Mouse (Mus musculus) liver, embryonic 14.5 days (tissue): ENCODE results near the gene Olfr263.

Source experiments
- CTCF ChIP-seq: IDR thresholded peaks from 2 replicates; pipeline ENCODE4 v1.5.1; 2016; ENCODE audit warnings: antibody characterized with exemption, low read depth, control low read depth
- EP300 ChIP-seq: IDR thresholded peaks from 2 replicates; pipeline ENCODE4 v1.6.1; 2016; ENCODE audit warnings: antibody characterized with exemption, low read depth

DNA sequence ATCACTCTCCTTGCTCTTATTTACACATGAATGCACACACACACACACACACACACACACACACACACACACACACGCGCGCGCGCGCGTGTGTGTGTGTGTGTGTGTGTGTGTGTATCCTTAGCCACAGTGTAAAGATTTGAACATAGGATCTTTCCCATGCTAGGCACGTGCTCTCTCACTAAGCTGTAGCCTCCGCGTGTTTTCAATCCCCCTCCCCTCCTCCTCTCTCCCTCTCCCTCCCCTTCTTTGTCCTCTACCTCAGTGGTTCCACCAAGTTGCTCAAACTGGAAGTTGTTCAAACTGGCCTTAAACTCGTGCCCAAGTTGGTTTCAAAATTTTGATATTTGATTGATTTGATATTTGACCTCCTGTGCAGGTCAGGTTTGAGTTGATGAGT is 47.3 kb downstream of the Olfr263 start:
- TF ChIP-seq CTCF (no peak), EP300 (no peak)
